Mouse (Mus musculus) Muller cell, postnatal 12 days (primary cell): Measurements from ENCODE around the gene Pdlim7.

Experiments used
- DNase-seq: peaks from one replicate; pipeline ENCODE4 v3.0.0-alpha.2; 2015; ENCODE audit errors: inconsistent ontology term

Pdlim7 gene

GRCm38 (mm10) chr13:55486029-55486794 lies 27.3 kb downstream of the Pdlim7 start:
- peak; percentile 66 for DNase-seq

- no peak for DNase-seq
Measured at GRCm38 (mm10) chr13:55484520-55485088, 28.9 kb downstream of the Pdlim7 start.

DNA sequence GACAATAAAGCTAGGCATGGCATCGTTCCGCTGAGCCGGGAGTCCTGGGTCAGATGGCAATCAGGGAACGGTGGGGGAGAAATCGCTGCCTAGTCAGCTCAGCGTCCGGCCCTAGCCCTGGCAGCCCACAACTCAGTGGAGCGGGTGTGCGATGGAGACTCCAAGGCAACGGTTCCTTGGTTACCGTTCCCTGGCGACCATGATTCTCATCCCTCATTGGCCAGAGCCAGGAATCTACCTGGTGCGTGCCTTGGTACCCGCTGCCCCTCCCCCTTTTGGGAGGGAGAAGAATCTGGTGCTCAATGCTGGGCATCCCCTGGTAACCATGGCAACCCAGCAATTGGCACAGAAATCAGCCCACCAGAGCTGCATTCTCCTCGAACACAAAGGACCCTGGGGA lies 29.9 kb downstream of the Pdlim7 start:
- no peak for DNase-seq

GRCm38 (mm10) chr13:55483071-55483470 lies 30.4 kb downstream of the Pdlim7 start:
- peak; percentile 90 for DNase-seq

DNA sequence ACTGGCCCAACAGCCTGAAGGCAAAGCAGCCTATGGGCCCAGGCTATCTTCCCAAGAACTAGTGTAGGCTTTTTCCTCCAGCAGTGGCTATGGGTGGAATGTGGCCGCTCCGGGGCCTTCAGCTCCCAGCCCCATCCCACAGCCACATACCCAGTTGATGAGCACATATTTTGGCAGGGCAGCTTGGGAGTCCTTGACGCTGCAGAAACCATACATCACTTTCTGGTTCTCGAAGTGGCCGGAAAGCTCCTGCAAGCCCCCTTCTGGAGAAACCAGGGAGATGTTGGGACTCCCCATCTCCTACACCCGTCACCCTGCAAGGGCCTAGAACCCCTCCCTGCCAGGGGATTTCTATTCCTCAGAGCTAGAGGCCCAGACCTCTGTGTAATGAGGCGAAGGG lies 30.9 kb downstream of the Pdlim7 start:
- peak; percentile 91 for DNase-seq

GRCm38 (mm10) chr13:55479929-55480328 lies 33.5 kb downstream of the Pdlim7 start:
- DNase-seq = no peak

- DNase-seq = no peak
Measured at GRCm38 (mm10) chr13:55479008-55479407, 34.5 kb downstream of the Pdlim7 start.

DNA sequence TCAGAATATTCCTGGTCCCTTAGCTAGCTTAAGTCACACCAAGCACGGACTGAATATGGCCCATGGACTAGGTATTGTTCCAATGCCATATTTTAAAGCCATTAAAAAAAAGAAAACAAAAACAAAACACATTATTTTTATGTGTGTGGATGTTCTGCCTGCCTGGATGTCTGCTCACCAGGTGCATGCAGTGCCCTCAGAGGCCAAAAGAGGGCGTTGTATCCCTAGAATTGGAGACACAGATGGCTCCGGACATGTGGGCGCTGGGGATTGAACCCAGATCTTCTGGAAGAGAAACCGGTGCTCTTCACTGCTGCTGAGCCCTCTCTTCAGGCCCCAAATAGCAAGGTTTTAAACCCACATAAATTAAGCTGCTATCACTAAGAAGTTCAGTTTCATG lies 35.4 kb downstream of the Pdlim7 start:
- DNase-seq = no peak

GRCm38 (mm10) chr13:55477492-55477891 lies 36.0 kb downstream of the Pdlim7 start:
- no peak for DNase-seq

DNA sequence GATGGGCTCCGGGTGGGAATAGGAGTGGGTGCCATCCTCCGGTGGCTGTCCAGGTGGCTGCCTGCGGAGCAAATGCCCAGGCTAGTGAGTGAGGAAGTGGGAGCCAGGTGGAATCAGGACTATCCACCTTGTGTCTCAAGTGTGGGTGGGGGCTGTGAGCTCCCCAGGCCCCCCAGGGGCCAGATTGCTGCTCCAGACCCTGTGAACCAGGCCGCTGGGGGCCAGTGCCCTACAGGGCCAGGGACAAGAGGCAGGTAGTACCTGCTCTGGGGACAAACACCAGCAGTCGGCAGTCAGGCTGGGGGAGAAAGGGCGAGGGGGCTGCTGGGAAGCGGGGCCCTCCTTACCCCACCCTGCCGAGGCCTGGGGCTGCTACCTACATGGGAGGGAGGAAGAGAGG lies 37.2 kb downstream of the Pdlim7 start:
- no peak for DNase-seq

DNA sequence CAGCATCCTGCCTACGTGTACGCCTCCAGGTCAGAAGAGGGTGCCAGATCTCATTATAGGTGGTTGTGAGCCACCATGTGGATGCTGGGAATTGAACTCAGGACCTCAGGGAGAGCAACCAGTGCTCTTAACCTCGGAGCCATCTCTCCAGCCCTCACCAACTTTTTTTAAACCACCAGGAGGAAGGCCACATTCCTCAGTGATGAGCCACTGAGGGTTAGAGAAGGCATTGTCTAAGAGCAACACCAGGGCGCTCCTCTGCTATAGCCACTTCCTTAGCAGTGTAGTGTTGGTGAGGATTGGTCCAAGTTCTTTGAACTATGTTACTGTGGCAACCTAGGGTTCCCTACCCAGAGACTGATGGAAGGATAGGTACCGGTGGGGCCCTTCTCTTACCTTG lies 37.7 kb downstream of the Pdlim7 start:
- DNase-seq = peak; percentile 52

DNA sequence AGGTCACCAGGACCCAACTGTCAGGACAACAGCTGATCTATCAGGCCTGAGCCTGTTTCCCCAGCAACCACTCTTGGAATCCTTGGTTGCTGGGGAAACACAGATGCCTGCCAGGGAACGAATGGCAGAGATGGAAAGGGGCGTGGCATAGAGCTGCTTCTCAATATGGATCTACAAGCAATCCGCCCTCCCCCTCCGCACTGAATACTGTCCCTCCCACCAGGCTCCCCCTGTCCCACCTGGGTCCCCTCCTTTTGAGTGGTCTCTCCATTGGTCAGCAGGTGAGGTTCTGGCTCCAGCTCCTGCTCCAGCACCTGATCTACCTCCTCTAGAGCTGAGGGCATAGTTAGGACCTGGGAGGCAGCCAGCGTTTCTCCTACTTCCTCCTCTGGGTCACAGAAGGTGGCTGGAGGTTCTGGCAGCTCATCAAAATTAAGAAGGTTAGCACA lies 38.8 kb downstream of the Pdlim7 start:
- DNase-seq = peak; percentile 75

GRCm38 (mm10) chr13:55473961-55474360 lies 39.5 kb downstream of the Pdlim7 start:
- DNase-seq = no peak

GRCm38 (mm10) chr13:55473076-55473831 lies 40.2 kb downstream of the Pdlim7 start:
- peak; percentile 52 for DNase-seq

- peak; percentile 78 for DNase-seq
Measured at GRCm38 (mm10) chr13:55472132-55473022, 41.1 kb downstream of the Pdlim7 start.

DNA sequence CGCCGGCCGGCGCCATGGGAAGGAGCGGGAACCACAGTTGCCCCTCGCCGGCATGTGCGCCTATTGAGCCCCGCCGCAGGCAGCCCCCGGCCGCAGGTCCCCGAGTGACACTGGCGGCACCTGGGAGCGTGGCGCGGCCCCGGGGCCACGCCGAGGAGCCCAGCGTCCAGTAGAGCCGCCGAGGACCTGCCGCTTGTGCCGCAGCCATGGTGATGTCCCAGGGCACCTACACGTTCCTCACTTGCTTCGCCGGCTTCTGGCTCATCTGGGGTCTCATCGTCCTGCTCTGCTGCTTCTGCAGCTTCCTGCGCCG lies 41.7 kb downstream of the Pdlim7 start:
- no peak for DNase-seq

DNA sequence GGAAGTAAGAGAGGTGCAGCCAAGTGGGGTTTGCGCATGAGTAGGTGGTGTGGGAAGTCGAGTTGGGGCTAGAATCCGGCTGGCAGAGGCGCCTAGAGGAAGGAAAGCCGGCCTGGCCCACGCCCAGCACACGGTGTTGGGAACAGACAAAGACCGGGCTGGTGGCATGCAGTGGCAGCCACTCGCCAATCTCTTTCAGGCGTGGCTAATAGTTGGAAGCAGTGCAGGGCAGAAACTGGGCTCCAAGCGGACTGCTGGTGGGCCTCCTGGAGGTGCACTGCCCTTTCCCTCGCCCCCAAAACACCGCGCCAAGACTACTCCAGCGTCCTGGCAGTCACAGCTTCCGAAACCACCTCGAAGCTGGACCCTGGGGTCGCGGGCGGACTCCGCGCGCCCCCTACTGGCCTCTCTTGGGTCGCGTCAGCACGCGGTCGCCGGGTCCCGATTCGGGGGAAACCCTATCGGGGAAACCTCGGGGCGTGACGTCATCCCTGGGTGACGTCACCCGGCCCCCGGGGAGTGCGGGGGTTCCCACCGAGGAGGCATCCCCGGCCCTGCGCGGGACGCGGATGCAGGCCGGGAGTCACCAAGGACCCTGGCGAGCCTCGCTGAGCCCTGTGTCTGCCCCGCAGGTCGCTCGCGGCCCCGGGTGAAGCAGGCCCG lies 42.2 kb downstream of the Pdlim7 start:
- peak; percentile 94 for DNase-seq

DNA sequence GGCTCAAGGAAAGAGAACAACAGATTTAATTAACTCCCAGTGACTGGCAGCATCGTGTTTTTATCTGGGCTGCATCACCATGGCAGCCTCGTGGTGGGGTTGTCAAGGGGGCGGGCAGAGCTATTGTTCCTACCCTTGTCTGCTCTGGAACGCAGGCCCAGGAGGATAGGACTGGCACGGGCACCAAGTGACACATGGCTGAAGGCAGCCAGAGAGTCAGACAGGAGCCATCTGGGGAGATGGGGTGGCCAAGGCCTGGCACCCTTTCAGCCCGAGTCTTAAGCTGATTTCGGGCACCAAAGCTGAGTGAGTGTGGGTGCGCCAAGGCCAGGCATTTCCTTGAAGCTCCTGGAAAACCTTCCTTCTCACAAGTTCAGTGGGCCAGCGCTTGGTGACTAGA lies 43.1 kb downstream of the Pdlim7 start:
- peak; percentile 94 for DNase-seq

GRCm38 (mm10) chr13:55468851-55469560 lies 44.5 kb downstream of the Pdlim7 start:
- peak; percentile 60 for DNase-seq

DNA sequence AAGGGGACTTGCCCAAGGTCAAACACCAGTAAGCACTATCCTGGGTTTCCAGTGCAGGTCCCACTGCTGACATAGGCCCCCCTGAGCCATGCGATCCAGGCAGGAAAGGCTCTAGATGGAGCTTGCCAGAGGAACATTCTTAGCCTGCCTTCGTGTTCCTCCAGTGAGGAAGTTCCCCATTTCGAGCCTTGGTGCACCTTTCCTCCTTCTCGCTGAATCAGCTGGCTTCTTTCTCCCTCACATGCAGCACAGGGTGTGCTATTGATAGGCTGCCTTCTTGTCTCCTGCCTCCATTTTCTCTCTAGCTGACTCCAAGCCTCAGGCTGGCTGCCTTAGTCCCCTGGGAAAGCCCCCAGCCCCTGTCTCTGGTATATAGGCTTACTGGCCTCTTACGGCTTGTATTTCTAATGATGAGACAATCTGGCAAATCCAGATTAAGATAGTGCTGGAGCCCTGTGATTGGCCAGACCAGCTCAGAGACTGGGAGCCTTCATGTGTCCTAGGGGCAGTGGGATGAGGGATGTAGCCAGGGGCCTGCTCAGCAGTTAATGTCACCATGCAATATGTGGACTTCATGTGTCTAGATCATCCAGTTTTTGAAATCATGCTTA lies 47.5 kb downstream of the Pdlim7 start:
- no peak for DNase-seq
